Mouse (Mus musculus) testis, adult 2 months (tissue): ENCODE measurements around the gene Cdkal1.

ENCODE experiments used
- CTCF ChIP-seq: fragments of 200-500 bp; IDR thresholded peaks from 2 replicates; pipeline ENCODE4 v1.5.1; 2012; ENCODE audit warnings: low read depth, mild to moderate bottlenecking, inconsistent platforms, low read length, moderate library complexity; ENCODE audit not compliant: control insufficient read depth, insufficient read depth, insufficient replicate concordance
- POLR2A ChIP-seq: fragments of 200-500 bp; IDR thresholded peaks from 2 replicates; pipeline ENCODE4 v1.6.1; 2012; ENCODE audit warnings: low read depth, mild to moderate bottlenecking, inconsistent platforms, low read length, moderate library complexity; ENCODE audit not compliant: control insufficient read depth

GRCm38 (mm10) chr13:29724855-29725254, 130.6 kb downstream of the Cdkal1 start:
- TF ChIP-seq POLR2A (no peak), CTCF (no peak)
